Mouse (Mus musculus) E14TG2a.4 (cell line): Measurements from ENCODE around the gene Abca2.

Experiments used
- CTCF ChIP-seq: conservative IDR thresholded peaks from 2 replicates; pipeline ENCODE4 v1.5.1; 2014; ENCODE audit warnings: low read length
- NANOG ChIP-seq: IDR thresholded peaks from 2 replicates; pipeline ENCODE4 v1.6.1; 2014; ENCODE audit warnings: borderline replicate concordance, low read length, mixed read lengths

DNA sequence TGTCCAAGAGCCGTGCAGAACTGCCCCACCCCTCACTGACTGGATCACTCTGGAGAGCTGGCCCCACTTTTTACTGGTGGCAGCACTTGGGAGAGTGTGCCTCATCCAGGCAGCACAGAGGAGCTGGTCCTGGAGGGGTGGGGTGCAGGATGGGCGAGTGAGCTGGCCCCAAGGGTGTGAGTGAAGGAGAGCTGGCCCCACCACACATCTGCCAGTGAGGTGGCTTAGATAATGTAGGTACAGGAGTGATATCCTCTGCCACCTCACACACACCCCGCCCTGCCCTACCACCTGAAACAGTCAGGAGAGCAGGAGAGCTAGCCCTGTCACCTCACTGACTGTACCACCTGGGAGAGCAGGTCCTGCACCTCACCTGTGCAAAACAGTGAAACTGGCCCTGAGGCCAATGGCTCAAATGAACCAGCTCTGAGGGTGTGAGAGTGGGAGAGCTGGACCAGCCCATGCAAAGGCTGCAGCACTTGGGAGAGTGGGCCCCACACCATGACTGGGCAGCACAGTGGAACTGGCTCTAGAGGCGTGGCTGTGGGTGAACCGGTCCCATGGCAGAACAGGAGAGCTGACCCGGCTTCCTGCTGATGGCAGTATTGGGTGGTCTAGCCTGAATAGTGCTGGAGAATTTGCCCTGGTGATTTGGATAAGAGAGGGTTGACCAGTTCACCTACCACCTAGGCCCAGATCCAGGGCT, 59.6 kb downstream of the Abca2 start:
- TF ChIP-seq CTCF (no peak), NANOG (no peak)
